Mouse (Mus musculus): Measurements from ENCODE around the gene Bid.
"Not testable (repeated sequence)": the region's sequence is repeated elsewhere in the genome, so short reads cannot be mapped to it uniquely, and the experiment has no call there.

DNA sequence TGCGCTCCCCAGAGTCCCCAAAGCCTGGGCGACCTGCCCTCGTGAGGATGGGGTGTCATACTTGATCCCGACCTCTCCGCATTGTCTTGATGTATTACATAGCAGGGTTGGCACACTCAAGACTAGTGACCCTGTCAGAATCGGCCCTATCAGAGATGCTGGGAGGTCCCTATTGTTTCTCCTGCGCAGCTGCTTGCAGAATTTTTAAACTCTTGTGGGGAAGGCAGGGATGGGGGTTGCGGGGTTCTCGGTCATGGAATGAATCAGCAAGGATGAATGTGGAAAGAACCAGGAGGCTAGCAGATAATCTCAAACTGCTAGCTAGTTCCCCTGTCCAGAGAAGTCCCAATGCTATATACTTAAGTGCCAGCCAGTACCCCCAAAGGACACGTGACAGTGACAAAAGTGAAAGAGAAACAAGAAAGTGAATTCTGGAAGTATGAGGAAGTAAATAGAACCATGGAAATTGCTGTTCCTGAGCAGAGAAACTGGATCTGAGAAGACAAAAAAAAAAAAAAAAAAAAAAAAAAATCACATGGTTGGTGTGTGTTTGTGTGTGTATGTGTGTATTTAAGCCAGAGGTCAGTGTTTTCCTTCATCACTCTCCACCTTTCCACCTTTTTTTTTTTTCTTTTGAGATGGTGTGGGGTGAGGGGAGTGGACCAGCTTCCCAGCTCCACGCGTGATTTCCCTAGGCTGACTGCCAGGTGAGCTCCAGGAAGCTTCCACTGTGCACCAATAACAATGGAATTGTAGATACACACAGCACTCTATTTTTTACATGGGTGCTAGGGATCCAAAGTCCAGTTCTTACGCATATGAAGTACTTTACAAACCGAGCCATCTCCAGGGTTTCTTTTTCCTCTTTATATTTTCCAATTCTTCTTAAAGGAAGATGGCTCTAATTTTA, 574 bp upstream of the Bid start:
- not testable (repeated sequence) for TF ChIP-seq CTCF (conservative IDR thresholded peaks at IDR 0.05; ENCODE audit: insufficient read depth, insufficient read length, low read depth, low read length); POLR2A (IDR thresholded peaks at IDR 0.05; ENCODE audit: low read depth, low read length)
